Mouse (Mus musculus) forebrain, embryonic 11.5 days (tissue): Measurements from ENCODE around the gene Il17rb. TPM values are rescaled to one million over a fixed set of nuclear protein-coding genes. Genes with fewer than 3 reads are reported as not detected.

Experiments
- ATAC-seq: fragments of 200-750 bp; cut with Nextera tagmentation; replicated peaks from 2 replicates; pipeline ENCODE4 v1.8.0; 2017; ENCODE audit warnings: moderate TSS enrichment; ENCODE audit not compliant: low FRiP score
- DNase-seq: peaks from one replicate; pipeline ENCODE4 v3.0.0-alpha.2; 2017; ENCODE audit warnings: low spot score
- H3K27ac ChIP-seq: fragments of 300-500 bp; sonication (generic); 2 replicates; pipeline ENCODE4 v1.5.1; 2014; ENCODE audit warnings: low read depth, low read length
- H3K27me3 ChIP-seq: fragments of 300-500 bp; sonication (generic); 2 replicates; pipeline ENCODE4 v1.6.1; 2014; ENCODE audit warnings: mild to moderate bottlenecking, low read length, mixed read lengths; ENCODE audit not compliant: control insufficient read depth, insufficient read depth
- H3K36me3 ChIP-seq: fragments of 300-500 bp; sonication (generic); 2 replicates; pipeline ENCODE4 v1.6.1; 2014; ENCODE audit warnings: mild to moderate bottlenecking, low read length, moderate library complexity, mixed read lengths; ENCODE audit not compliant: control insufficient read depth, insufficient read depth
- H3K4me1 ChIP-seq: fragments of 300-500 bp; sonication (generic); replicated peaks from 2 replicates; pipeline ENCODE4 v1.6.1; 2014; ENCODE audit warnings: low read length, mixed read lengths; ENCODE audit not compliant: control insufficient read depth, insufficient read depth
- H3K4me2 ChIP-seq: fragments of 300-500 bp; sonication (generic); 2 replicates; pipeline ENCODE4 v1.6.1; 2014; ENCODE audit warnings: low read depth, mild to moderate bottlenecking, low read length, moderate library complexity, mixed read lengths; ENCODE audit not compliant: severe bottlenecking
- H3K4me3 ChIP-seq: fragments of 300-500 bp; sonication (generic); 2 replicates; pipeline ENCODE4 v1.5.1; 2014; ENCODE audit warnings: low read depth, low read length
- H3K9ac ChIP-seq: fragments of 300-500 bp; sonication (generic); 2 replicates; pipeline ENCODE4 v1.6.1; 2014; ENCODE audit warnings: low read length
- H3K9me3 ChIP-seq: fragments of 300-500 bp; sonication (generic); 2 replicates; pipeline ENCODE4 v1.6.1; 2016; ENCODE audit warnings: low read length, mixed read lengths; ENCODE audit not compliant: control insufficient read depth
- WGBS: fragments of 180-500 bp; shearing (Covaris S2); extraction: QIAGEN DNeasy Blood & Tissue Kit; methylation state at CpG from one replicate; pipeline ENCODE4 v1.1.7; 2014; 5-methylcytosine and 5-hydroxymethylcytosine counted together
- polyA plus RNA-seq: library from polyadenylated mRNA; unstranded; fragments of >200 nt; fragmentation: Nextera tagmentation; extraction: Ambion mirVana; gene quantifications from 2 replicates; pipeline ENCODE4 v1.2.1, GENCODE M21; 2014

The Il17rb gene
- 0.80 and 1.5 TPM in 2 replicates for polyA plus RNA-seq

DNA sequence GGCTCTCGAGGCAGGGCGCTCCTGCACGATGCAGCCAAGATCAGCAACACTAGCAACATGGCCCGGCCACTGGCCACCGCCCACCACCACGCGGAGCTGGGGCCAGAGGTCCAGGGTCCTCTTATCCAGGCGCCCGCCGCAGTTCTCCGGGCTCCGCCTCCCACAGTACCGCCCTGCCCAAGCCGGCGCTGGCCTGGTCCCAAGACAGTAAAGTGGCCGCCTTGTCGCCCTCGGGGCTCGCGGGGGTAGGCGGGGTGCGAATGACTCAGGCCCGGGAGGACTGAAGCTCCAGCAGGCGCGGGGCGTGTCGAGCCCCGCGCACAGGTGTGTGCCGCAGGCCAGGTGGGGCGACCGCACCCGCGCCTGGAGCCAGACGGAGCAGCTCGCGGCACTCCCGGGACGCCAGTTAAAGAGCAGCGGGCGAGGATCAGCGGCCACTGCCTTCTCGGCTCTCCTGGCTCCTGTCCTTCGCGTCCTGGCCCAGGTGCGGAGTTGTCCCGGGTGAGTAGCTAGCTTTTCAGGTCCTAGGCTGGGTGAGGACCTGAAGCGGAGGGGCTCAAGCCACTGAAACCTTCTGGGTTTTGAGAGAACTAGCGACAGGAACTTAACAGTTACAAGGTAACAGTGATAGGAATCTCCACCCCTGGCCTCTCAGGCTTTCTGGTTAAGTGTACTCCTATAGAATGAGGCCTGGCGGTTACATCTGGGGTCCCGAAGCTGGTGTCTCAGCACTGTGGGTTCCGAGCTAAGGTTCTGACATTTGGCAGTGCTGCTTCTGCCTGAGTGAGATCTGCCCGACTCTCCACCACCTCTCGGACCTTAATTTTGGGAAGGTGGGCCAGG lies at the start of gene Il17rb, which contains the start of gene Chdh:
Il17rb (minus strand) TSS at position 164 of the 843 bp plus-strand sequence.
Chdh (plus strand) TSS at position 291 of the 843 bp plus-strand sequence.
- Histone ChIP-seq H3K9ac (peak within 1 kb of the TSS; percentile 37), H3K27ac (no peak within 1 kb of the TSS), H3K27me3 (peaks cover 8% of the 10 kb centered on the region; the same call in 1 of the 2 replicates), H3K4me3 (peak within 1 kb of the TSS; percentile 38), H3K4me2 (peak within 1 kb of the TSS; percentile 79), H3K36me3 (no peaks in the 10 kb centered on the region), H3K4me1 (0 out of 2 replicates have a peak, but pooled peaks cover 2% of the 10 kb centered on the region), H3K9me3 (no peaks in the 10 kb centered on the region)
- DNase-seq: peak; percentile 65
- no peak; the same call in 1 of the 2 replicates for ATAC-seq
- WGBS: 9% methylated on average over 54 of the region's 54 CpGs

DNA sequence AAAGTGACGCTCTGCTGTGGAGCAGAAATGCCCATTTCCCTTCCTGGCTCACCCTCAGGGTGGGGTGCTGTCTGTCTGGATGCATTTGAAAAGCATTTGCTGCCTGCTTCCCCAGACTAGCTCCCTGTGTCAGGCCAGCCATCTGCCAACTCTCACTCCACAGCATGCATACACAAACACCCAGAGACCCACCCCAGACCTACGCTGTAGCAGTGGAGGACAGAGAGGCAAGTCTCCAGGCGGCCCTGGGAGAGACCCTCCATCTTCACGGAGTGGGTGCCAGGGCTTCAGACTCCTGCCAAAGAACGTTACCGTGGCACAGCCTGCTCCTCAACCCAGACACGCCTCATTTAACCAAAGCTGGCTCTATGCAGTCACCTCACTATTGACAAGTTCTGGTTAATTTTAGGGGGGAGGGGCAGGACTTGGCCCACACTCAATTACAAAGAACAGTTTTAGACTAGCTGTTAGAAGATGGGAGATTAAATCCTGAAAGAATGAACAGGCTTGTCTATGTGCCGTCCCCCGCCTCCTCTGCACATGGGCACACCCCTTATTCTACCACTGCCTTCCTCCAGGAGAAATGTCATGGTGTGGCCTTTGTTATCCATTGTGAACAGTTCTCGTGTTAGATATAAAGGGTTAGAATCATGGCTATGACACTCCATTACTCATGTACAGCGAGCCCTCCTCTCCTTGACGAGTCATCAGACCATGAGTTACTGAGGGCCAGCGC lies 47.5 kb upstream of the Il17rb start:
- Histone ChIP-seq H3K36me3 (no peaks in the 10 kb centered on the region), H3K9ac (no peak overlapping the region), H3K27ac (no peak overlapping the region), H3K27me3 (no peaks in the 10 kb centered on the region), H3K4me1 (peaks cover 2% of the 10 kb centered on the region; the same call in 1 of the 2 replicates), H3K9me3 (no peaks in the 10 kb centered on the region), H3K4me2 (no peak overlapping the region), H3K4me3 (no peak overlapping the region)
- 62% methylated on average over 13 of the region's 13 CpGs for WGBS
- no peak for DNase-seq
- 0 out of 2 replicates have a peak, but pooled peaks have one; percentile 2 for ATAC-seq

DNA sequence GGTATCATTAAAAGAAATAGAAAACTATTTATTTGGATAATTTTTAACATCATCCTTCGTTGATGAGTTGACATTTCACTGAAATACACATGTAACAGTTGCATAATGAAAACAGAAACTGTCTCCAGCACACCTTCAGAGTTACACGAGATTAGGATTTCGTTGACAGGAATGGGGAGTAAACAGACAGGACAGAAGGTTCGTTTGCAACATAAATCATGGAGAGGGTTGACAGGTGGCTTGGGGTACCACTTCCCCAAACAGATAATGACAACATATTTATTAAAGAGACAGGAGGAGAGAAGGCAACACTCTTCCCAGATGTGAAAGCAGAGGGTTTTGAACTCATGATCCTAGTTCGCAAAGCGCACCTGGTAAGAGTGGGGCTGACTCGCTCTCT lies 46.2 kb upstream of the Il17rb start:
- H3K27me3 ChIP-seq: no peaks in the 10 kb centered on the region
- H3K9me3 ChIP-seq: no peaks in the 10 kb centered on the region
- H3K27ac ChIP-seq: no peak overlapping the region
- 84% methylated on average over 7 of the region's 7 CpGs for WGBS
- ATAC-seq (no peak), DNase-seq (no peak)
- H3K4me2 ChIP-seq: no peak overlapping the region
- H3K4me3 ChIP-seq: no peak overlapping the region
- H3K4me1 ChIP-seq: peaks cover 2% of the 10 kb centered on the region; the same call in 1 of the 2 replicates
- no peak overlapping the region for H3K9ac ChIP-seq
- H3K36me3 ChIP-seq: no peaks in the 10 kb centered on the region

DNA sequence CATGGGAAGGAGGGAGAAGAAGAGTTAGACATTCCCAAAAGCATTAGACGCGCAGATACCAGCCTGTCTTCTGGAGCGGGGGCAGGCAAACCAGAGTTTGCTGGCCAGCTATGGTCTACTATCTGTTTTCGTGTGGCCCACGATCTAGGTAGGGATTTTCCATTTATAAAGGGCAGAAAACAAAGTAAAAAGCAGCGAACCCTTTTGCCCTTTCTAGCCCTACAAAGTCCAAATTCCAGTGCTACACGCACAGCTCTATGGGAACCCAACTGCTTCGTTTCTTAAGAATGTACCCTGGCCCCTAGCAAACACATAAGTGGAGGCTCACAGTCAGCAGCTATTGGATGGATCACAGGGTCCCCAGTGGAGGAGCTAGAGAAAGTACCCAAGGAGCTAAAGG lies 41.6 kb upstream of the Il17rb start:
- H3K4me1 ChIP-seq: no peaks in the 10 kb centered on the region
- ATAC-seq: no peak
- H3K4me3 ChIP-seq: no peak overlapping the region
- H3K36me3 ChIP-seq: no peaks in the 10 kb centered on the region
- WGBS: 87% methylated on average over 8 of the region's 8 CpGs
- H3K9ac ChIP-seq: no peak overlapping the region
- H3K27ac ChIP-seq: no peak overlapping the region
- no peak for DNase-seq
- H3K27me3 ChIP-seq: no peaks in the 10 kb centered on the region
- no peak overlapping the region for H3K4me2 ChIP-seq
- H3K9me3 ChIP-seq: no peaks in the 10 kb centered on the region

DNA sequence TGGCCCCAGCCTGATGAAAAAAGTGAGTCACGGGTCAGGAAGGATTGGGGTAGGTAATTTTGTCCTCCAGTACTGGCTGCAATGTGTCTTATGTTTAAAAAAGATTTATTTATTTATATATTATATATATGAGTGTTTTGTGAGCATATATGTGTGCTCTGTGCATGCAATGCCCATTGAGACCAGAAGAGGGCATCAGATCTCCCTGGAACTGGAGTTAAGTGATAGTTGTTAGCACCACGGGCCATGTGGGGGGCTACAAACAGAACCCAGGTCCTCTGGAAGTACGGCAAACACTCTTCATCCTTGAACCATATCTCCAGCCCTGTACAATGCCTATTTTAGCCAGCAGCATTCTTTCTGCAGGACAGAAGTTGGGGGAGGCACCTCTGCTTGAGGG lies 39.4 kb upstream of the Il17rb start:
- WGBS: 79% methylated on average over 3 of the region's 3 CpGs
- Histone ChIP-seq H3K36me3 (no peaks in the 10 kb centered on the region), H3K4me1 (no peaks in the 10 kb centered on the region), H3K27ac (no peak overlapping the region), H3K9me3 (no peaks in the 10 kb centered on the region), H3K4me3 (no peak overlapping the region), H3K9ac (no peak overlapping the region), H3K27me3 (no peaks in the 10 kb centered on the region), H3K4me2 (no peak overlapping the region)
- no peak for ATAC-seq
- DNase-seq: no peak

DNA sequence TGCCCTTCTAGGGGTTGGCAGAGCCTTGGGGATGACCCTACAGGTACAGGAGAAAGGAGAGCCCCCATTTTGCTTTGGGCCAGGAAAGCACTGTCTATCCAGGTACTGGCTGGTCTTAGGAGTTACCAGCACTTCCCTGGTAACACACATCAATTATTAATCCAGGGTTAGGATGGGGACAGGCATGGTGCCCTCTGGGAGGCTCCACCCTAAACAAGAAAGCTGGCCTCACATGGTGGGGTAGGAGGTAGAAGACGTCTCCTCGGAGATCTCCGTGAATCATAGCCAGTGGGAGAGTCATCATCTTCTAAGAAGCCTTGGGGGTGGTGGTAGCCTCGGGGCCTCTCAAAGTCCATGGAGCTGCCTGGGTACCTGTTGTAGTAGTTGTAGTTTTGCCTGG lies 38.3 kb upstream of the Il17rb start:
- ATAC-seq: no peak

DNA sequence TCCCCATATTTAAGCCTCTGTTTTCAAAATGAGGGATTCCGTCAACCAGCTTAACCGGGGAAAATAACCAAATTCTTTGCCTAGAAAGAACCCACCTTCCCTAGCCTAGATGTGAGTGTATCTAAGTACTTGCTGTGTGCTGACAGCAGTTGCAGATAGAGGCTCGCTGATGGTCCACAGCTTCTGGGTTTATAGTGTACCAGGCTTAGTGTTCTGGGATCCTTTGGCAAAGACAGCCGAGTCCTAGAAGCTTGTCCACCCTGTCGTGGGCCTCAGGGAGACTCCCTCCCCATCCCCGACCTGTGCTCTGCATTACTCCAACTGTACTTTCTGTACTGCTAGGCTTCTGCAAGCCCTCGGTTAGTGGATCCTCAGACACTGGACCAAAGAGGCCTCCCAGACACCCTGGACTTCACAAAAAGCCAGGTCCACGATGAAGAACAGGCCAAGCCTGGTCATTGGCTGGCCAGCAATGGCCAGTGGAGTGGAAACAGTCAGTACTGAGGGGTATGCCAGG lies 37.1 kb upstream of the Il17rb start:
- Histone ChIP-seq H3K4me3 (no peak overlapping the region), H3K4me1 (no peaks in the 10 kb centered on the region), H3K36me3 (no peaks in the 10 kb centered on the region), H3K27me3 (no peaks in the 10 kb centered on the region), H3K9me3 (no peaks in the 10 kb centered on the region), H3K4me2 (no peak overlapping the region), H3K27ac (no peak overlapping the region), H3K9ac (no peak overlapping the region)
- 87% methylated on average over 8 of the region's 8 CpGs for WGBS
- ATAC-seq (no peak), DNase-seq (no peak)

More for the DNA sequence above, 38.3 kb upstream of the Il17rb start:
- Histone ChIP-seq H3K4me3 (no peak overlapping the region), H3K4me1 (no peaks in the 10 kb centered on the region), H3K27ac (no peak overlapping the region), H3K4me2 (no peak overlapping the region), H3K36me3 (no peaks in the 10 kb centered on the region), H3K27me3 (no peaks in the 10 kb centered on the region), H3K9me3 (no peaks in the 10 kb centered on the region), H3K9ac (no peak overlapping the region)
- 92% methylated on average over 4 of the region's 4 CpGs for WGBS
- no peak for DNase-seq

DNA sequence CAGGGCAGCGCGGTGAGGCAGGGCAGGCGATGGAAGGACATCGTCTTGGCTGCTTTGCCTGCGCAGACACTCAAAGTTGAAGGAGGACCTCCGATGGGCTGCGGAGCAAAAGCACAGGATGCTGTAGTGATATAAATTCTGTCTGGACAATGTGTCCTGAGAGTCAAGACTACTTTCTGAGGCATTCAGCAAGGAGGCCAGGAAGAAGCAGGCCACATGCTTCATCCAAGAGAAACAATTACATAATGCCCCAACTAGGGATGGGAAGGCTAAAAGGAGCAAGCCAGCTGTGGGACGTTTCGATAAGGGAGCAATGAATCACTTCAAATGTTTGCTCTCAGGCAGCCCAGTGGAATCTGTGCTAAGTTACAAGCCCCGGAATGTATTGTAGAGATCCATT lies 36.5 kb upstream of the Il17rb start:
- Histone ChIP-seq H3K9ac (no peak overlapping the region), H3K9me3 (no peaks in the 10 kb centered on the region), H3K27ac (no peak overlapping the region), H3K27me3 (no peaks in the 10 kb centered on the region), H3K4me1 (no peaks in the 10 kb centered on the region), H3K4me3 (no peak overlapping the region), H3K36me3 (no peaks in the 10 kb centered on the region), H3K4me2 (no peak overlapping the region)
- no peak for ATAC-seq
- 92% methylated on average over 10 of the region's 10 CpGs for WGBS
- DNase-seq: no peak
